Mouse (Mus musculus): ENCODE measurements around the gene Ccdc34.

Ccdc34 gene

GRCm38 (mm10) chr2:110214278-110214677, 196.7 kb downstream of the Ccdc34 start:
- DNase-seq (ENCODE audit: low read depth) = no peak

DNA sequence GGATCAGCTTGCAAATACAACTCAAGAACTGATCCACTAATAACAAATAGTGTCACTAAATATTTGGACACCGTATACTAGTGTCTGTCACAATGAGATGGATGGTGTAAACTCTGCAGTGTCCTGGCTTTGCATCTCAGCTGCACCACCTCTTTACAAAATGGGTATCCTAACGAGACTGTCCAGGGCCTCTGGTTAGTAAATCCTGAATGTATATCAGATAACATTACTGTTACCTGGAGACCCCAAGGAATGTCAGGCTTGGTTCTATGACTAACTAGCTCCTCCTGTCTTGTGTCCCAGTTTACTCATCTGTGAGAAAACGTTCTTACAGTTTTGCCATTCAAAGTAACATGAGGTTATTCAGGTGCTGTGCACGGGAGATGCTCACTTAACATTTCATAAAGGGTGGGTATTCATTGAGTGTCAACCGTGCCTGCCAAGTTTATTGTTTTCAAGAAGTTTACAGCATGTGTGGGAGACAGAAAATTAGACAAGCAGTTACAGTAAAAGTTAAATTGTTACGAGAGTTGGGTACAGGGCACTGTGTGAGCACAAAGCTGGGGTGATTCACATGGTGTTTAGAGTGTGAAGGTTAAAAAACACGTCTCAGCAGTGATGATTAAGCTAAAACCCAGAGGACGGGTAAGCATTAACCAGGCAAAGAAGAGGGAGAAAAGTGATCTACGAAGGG, 197.5 kb downstream of the Ccdc34 start:
- no peak for DNase-seq (ENCODE audit: low read depth)

DNA sequence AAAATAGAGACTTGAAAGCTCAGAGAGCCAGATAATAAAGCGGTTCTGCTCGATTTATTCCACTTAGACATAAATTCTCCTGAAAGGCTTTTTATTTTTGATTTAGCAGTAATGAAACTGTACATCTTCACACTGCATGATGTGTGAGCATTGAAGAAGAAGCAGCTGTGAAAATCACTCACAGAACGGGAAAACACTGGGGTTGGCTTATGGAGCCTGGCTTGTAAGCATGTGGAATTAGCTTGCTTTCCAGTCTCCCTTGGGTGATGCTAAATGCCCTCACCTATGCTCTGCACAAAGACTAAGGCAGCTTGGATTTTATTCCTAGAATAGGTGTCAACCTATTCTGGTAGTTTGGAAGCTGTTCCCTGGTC, 198.1 kb downstream of the Ccdc34 start:
- DNase-seq (ENCODE audit: low read depth) = no peak

DNA sequence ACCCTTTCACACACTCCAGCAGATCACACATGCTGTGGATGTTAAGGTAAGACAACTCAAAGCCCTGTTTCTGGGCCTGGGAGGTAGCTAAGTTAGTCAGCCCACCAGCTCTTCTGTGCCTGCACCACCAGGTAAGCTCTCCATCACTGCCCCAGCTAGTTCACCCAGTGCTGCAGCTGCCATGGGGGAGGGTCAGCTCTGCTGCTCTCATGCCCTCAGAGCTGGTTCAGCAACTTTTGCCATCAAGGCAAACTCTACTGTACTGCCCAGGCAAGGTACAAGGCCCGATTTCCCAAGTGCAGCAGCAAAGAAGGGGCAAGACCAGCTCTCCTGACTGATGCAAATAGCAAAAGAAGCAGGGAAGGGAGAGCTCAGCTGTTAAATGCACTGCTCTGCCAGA, 202.9 kb downstream of the Ccdc34 start:
- DNase-seq (ENCODE audit: low read depth) = no peak

- no peak for DNase-seq (ENCODE audit: low read depth)
Measured at GRCm38 (mm10) chr2:110222793-110223192, 205.2 kb downstream of the Ccdc34 start.
